In the genomic region with DNA sequence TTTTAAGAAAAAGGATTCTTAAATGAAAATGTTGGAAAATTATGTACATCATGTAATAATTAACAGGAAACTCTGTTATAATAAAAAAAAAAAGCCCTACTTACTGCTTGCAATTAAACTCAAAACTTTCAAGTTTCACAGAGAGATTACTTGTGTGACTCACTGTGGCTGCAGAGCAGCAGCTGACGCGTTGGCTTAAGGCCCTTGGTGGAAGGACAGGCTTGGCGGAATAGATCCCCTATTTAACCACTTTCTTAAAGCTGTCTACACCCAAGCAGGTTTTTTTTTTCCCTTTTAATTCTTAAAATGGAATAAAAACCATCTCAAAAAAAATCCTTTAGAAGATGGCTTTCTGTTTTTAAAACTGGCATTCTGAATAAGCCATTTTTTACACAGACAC, we compare ENCODE assay signal across 9 mouse cellular contexts.
DNase-seq lines count a peak whose midpoint lies in the region; ATAC-seq and TF ChIP-seq lines count a peak whose summit lies in the region.
"Had no signal": no experiment of that assay in that cellular context is flagged by ENCODE, and none has a peak within 500 bp of the region (broad histone marks: within the 10 kb centered on the region; RNA-seq: fewer than 3 reads in every experiment).

No protein-coding gene starts in this region.

- TF ChIP-seq CTCF in intestine, postnatal 0 days (IDR thresholded peaks at IDR 0.05; ENCODE audit: low read depth), result no peak
- TF ChIP-seq CTCF in bone marrow macrophage, adult 2 months (IDR thresholded peaks at IDR 0.05; ENCODE audit: low read depth, low read length), result no peak

- H3ac ChIP-seq in myocyte (ENCODE audit: control insufficient read depth, insufficient read length), result no peak overlapping the region

- no peaks in the 10 kb centered on the region for H3K79me2 ChIP-seq in myocyte (ENCODE audit: control insufficient read depth, insufficient read depth)

- H3K4me1 ChIP-seq in intestine, embryonic 15.5 days (replicated peaks), result no peaks in the 10 kb centered on the region; the same call in 1 of the 2 replicates
- no peaks in the 10 kb centered on the region for H3K4me1 ChIP-seq in intestine, postnatal 0 days (replicated peaks; ENCODE audit: control insufficient read depth, insufficient read depth, low read length)
- H3K4me1 ChIP-seq in bone marrow macrophage, adult 2 months (ENCODE audit: control insufficient read depth, insufficient read depth, low read length), result peaks cover 35% of the 10 kb centered on the region
- H3K4me1 ChIP-seq in heart, embryonic 11.5 days (ENCODE audit: control insufficient read depth, insufficient read depth, low read length), result peaks cover 12% of the 10 kb centered on the region

- H3K4me3 ChIP-seq in intestine, embryonic 15.5 days (replicated peaks), result no peak overlapping the region
- H3K4me3 ChIP-seq in intestine, postnatal 0 days (ENCODE audit: low read depth, low read length), result no peak overlapping the region
- no peak overlapping the region; the same call in 1 of the 2 replicates for H3K4me3 ChIP-seq in bone marrow macrophage, adult 2 months (ENCODE audit: insufficient read depth, low read length)
- no peak overlapping the region for H3K4me3 ChIP-seq in heart, embryonic 11.5 days (ENCODE audit: low read depth, low read length)
- H3K4me3 ChIP-seq in myocyte, result no peak overlapping the region
- H3K4me3 ChIP-seq: liver, embryonic 15.5 days had no signal

- no peaks in the 10 kb centered on the region for H3K27me3 ChIP-seq in intestine, embryonic 15.5 days (replicated peaks)
- no peaks in the 10 kb centered on the region for H3K27me3 ChIP-seq in intestine, postnatal 0 days (replicated peaks; ENCODE audit: control insufficient read depth, insufficient read depth, low read length)
- no peaks in the 10 kb centered on the region for H3K27me3 ChIP-seq in heart, embryonic 11.5 days (ENCODE audit: control insufficient read depth, insufficient read depth, low read length)
- H3K27me3 ChIP-seq in myocyte (ENCODE audit: control insufficient read depth, insufficient read depth, insufficient read length), result no peaks in the 10 kb centered on the region
- H3K27me3 ChIP-seq: liver, embryonic 15.5 days had no signal

- no peak overlapping the region for H3K27ac ChIP-seq in intestine, embryonic 15.5 days
- H3K27ac ChIP-seq in intestine, postnatal 0 days (ENCODE audit: low read depth, low read length), result no peak overlapping the region
- peak overlapping the region; percentile 79 for H3K27ac ChIP-seq in bone marrow macrophage, adult 2 months (ENCODE audit: insufficient read depth, low read depth, low read length)
- peak overlapping the region; percentile 85 for H3K27ac ChIP-seq in heart, embryonic 11.5 days (ENCODE audit: low read depth, low read length)
- H3K27ac ChIP-seq: liver, embryonic 15.5 days had no signal

- WGBS in intestine, embryonic 15.5 days, result 23% methylated on average over 3 of the region's 3 CpGs
- WGBS in intestine, postnatal 0 days, result 23% methylated on average over 3 of the region's 3 CpGs
- WGBS in heart, embryonic 11.5 days (ENCODE audit: insufficient replicate concordance), result 31% methylated on average over 3 of the region's 3 CpGs

- ATAC-seq in intestine, embryonic 15.5 days, result peak; percentile 46; the same call in 1 of the 2 replicates
- ATAC-seq in intestine, postnatal 0 days, result no peak
- ATAC-seq in heart, embryonic 11.5 days (replicated peaks; ENCODE audit: insufficient number of reproducible peaks, low FRiP score, low TSS enrichment), result no peak

- no peak for TF ChIP-seq POLR2A in bone marrow macrophage, adult 2 months (IDR thresholded peaks at IDR 0.05; ENCODE audit: borderline replicate concordance, low read depth, low read length)
- TF ChIP-seq POLR2A in myocyte (IDR thresholded peaks at IDR 0.05; ENCODE audit: insufficient read length, low read depth), result no peak

- no peaks in the 10 kb centered on the region for H3K36me3 ChIP-seq in intestine, embryonic 15.5 days
- H3K36me3 ChIP-seq in intestine, postnatal 0 days (ENCODE audit: control insufficient read depth, insufficient read depth), result no peaks in the 10 kb centered on the region
- H3K36me3 ChIP-seq in heart, embryonic 11.5 days (ENCODE audit: control insufficient read depth, insufficient read depth, low read length), result no peaks in the 10 kb centered on the region
- no peaks in the 10 kb centered on the region for H3K36me3 ChIP-seq in myocyte (ENCODE audit: control insufficient read depth, insufficient read depth)
- H3K36me3 ChIP-seq: liver, embryonic 15.5 days had no signal

- H3K4me2 ChIP-seq in intestine, embryonic 15.5 days (replicated peaks), result no peak overlapping the region
- no peak overlapping the region for H3K4me2 ChIP-seq in intestine, postnatal 0 days (replicated peaks; ENCODE audit: low read depth)
- H3K4me2 ChIP-seq in heart, embryonic 11.5 days, result no peak overlapping the region
- peak overlapping the region; percentile 85 for H3K4me2 ChIP-seq in myocyte (ENCODE audit: low read depth)
- H3K4me2 ChIP-seq: liver, embryonic 15.5 days had no signal

- peak; percentile 71 for DNase-seq in A20 (ENCODE audit: low read depth, low spot score)
- DNase-seq in right cerebral cortex, postnatal 4 days, result no peak
- no peak for DNase-seq in layer of hippocampus, adult 18-20 months (ENCODE audit: low spot score in 2 of 2)

- no peaks in the 10 kb centered on the region for H3K9me3 ChIP-seq in intestine, embryonic 15.5 days
- no peaks in the 10 kb centered on the region for H3K9me3 ChIP-seq in intestine, postnatal 0 days (ENCODE audit: control insufficient read depth)
- H3K9me3 ChIP-seq in heart, embryonic 11.5 days (replicated peaks; ENCODE audit: control insufficient read depth, low read length), result no peaks in the 10 kb centered on the region
- H3K9me3 ChIP-seq: liver, embryonic 15.5 days had no signal

- no peak overlapping the region for H3K9ac ChIP-seq in intestine, embryonic 15.5 days
- no peak overlapping the region for H3K9ac ChIP-seq in intestine, postnatal 0 days (ENCODE audit: low read depth, low read length)
- H3K9ac ChIP-seq in heart, embryonic 11.5 days (ENCODE audit: low read depth, low read length), result no peak overlapping the region
- H3K9ac ChIP-seq: liver, embryonic 15.5 days had no signal

TF ChIP-seq in myocyte, 11 proteins besides CTCF, POLR2A, EP300 and RAD21:
- TF ChIP-seq SRF (IDR thresholded peaks at IDR 0.05; ENCODE audit: control insufficient read depth, insufficient read length, low read depth) (no peak), MYOD1 (IDR thresholded peaks at IDR 0.05; ENCODE audit: control insufficient read depth in 1 of 3, insufficient read length in 2 of 3, low read depth in 2 of 3) (peak; percentile 78 to 91 (median 90)), TCF12 (IDR thresholded peaks at IDR 0.05; ENCODE audit: insufficient read depth, poor library complexity, severe bottlenecking) (peak; percentile 65), MYOG (IDR thresholded peaks at IDR 0.05; ENCODE audit: control insufficient read depth in 1 of 3, insufficient read depth in 1 of 3, insufficient read length in 2 of 3, low read depth in 2 of 3) (peak; percentile 36 to 85 (median 77)), MAX (IDR thresholded peaks at IDR 0.05; ENCODE audit: low read depth) (no peak), USF1 (IDR thresholded peaks at IDR 0.05; ENCODE audit: low read depth) (peak; percentile 16), CEBPB (IDR thresholded peaks at IDR 0.05; ENCODE audit: insufficient read depth, poor library complexity, severe bottlenecking) (0 out of 2 replicates have a peak, but pooled peaks have one; percentile 12), TCF3 (IDR thresholded peaks at IDR 0.05; ENCODE audit: insufficient read length, low read depth) (peak; percentile 16)

Comparison
In these comparisons a context has a peak if more than half of its experiments do, and no peak if none do; other contexts are left out.
1. H3K27ac ChIP-seq: peak in bone marrow macrophage, adult 2 months (single experiment) and heart, embryonic 11.5 days (single experiment); none in intestine, embryonic 15.5 days (single experiment) and intestine, postnatal 0 days (single experiment).